Mouse (Mus musculus): ENCODE measurements at regions not wholly inside any gene's neighbourhood (a gene's known extent, or its start where the extent isn't known, plus 50 kb on each side); places are given as distances from the start of the nearest gene placed in this dataset.

GRCm38 (mm10) chr14:66528135-66528534 is 519.1 kb upstream of the Gulo start:
- peaks cover 20% of the 10 kb centered on the region for H3K4me1 ChIP-seq (ENCODE audit: control insufficient read depth, insufficient read depth, low read length)
- TF ChIP-seq CTCF (IDR thresholded peaks at IDR 0.05; ENCODE audit: low read depth, low read length) = no peak
- TF ChIP-seq POLR2A (IDR thresholded peaks at IDR 0.05; ENCODE audit: borderline replicate concordance, low read depth, low read length) = no peak
- no peak overlapping the region for H3K4me3 ChIP-seq (ENCODE audit: insufficient read depth, low read length)
- H3K27ac ChIP-seq (ENCODE audit: insufficient read depth, low read depth, low read length) = no peak overlapping the region

GRCm38 (mm10) chr14:66527061-66527460 is 518.1 kb upstream of the Gulo start:
- Histone ChIP-seq H3K4me1 (ENCODE audit: control insufficient read depth, insufficient read depth, low read length) (peaks cover 23% of the 10 kb centered on the region), H3K4me3 (ENCODE audit: insufficient read depth, low read length) (no peak overlapping the region), H3K27ac (ENCODE audit: insufficient read depth, low read depth, low read length) (no peak overlapping the region)
- TF ChIP-seq CTCF (IDR thresholded peaks at IDR 0.05; ENCODE audit: low read depth, low read length) (no peak), POLR2A (IDR thresholded peaks at IDR 0.05; ENCODE audit: borderline replicate concordance, low read depth, low read length) (no peak)

GRCm38 (mm10) chr14:66522856-66523400 is 513.9 kb upstream of the Gulo start:
- peaks cover 24% of the 10 kb centered on the region for H3K4me1 ChIP-seq (ENCODE audit: control insufficient read depth, insufficient read depth, low read length)
- H3K4me3 ChIP-seq (ENCODE audit: insufficient read depth, low read length) = no peak overlapping the region
- TF ChIP-seq POLR2A (IDR thresholded peaks at IDR 0.05; ENCODE audit: borderline replicate concordance, low read depth, low read length) = no peak
- no peak for TF ChIP-seq CTCF (IDR thresholded peaks at IDR 0.05; ENCODE audit: low read depth, low read length)
- peak overlapping the region; percentile 71 for H3K27ac ChIP-seq (ENCODE audit: insufficient read depth, low read depth, low read length)

GRCm38 (mm10) chr14:66521836-66522629 is 513.0 kb upstream of the Gulo start:
- H3K4me1 ChIP-seq (ENCODE audit: control insufficient read depth, insufficient read depth, low read length) = peaks cover 21% of the 10 kb centered on the region
- H3K27ac ChIP-seq (ENCODE audit: insufficient read depth, low read depth, low read length) = peak overlapping the region; percentile 71
- no peak for TF ChIP-seq POLR2A (IDR thresholded peaks at IDR 0.05; ENCODE audit: borderline replicate concordance, low read depth, low read length)
- TF ChIP-seq CTCF (IDR thresholded peaks at IDR 0.05; ENCODE audit: low read depth, low read length) = no peak
- no peak overlapping the region for H3K4me3 ChIP-seq (ENCODE audit: insufficient read depth, low read length)

- TF ChIP-seq CTCF (IDR thresholded peaks at IDR 0.05; ENCODE audit: low read depth, low read length) (no peak), POLR2A (IDR thresholded peaks at IDR 0.05; ENCODE audit: borderline replicate concordance, low read depth, low read length) (no peak)
- H3K4me1 ChIP-seq (ENCODE audit: control insufficient read depth, insufficient read depth, low read length) = peaks cover 5% of the 10 kb centered on the region
- H3K27ac ChIP-seq (ENCODE audit: insufficient read depth, low read depth, low read length) = no peak overlapping the region
- H3K4me3 ChIP-seq (ENCODE audit: insufficient read depth, low read length) = no peak overlapping the region
Observed at GRCm38 (mm10) chr14:66516770-66517169, 507.8 kb upstream of the Gulo start.

GRCm38 (mm10) chr14:66510750-66511149 is 501.7 kb upstream of the Gulo start:
- H3K27ac ChIP-seq (ENCODE audit: insufficient read depth, low read depth, low read length) = peak overlapping the region; percentile 84
- TF ChIP-seq POLR2A (IDR thresholded peaks at IDR 0.05; ENCODE audit: borderline replicate concordance, low read depth, low read length) (no peak), CTCF (IDR thresholded peaks at IDR 0.05; ENCODE audit: low read depth, low read length) (no peak)
- H3K4me3 ChIP-seq (ENCODE audit: insufficient read depth, low read length) = no peak overlapping the region
- H3K4me1 ChIP-seq (ENCODE audit: control insufficient read depth, insufficient read depth, low read length) = peaks cover 23% of the 10 kb centered on the region

GRCm38 (mm10) chr14:66510218-66510617 is 501.2 kb upstream of the Gulo start:
- TF ChIP-seq POLR2A (IDR thresholded peaks at IDR 0.05; ENCODE audit: borderline replicate concordance, low read depth, low read length) = no peak
- TF ChIP-seq CTCF (IDR thresholded peaks at IDR 0.05; ENCODE audit: low read depth, low read length) = no peak
- Histone ChIP-seq H3K4me3 (ENCODE audit: insufficient read depth, low read length) (no peak overlapping the region), H3K4me1 (ENCODE audit: control insufficient read depth, insufficient read depth, low read length) (peaks cover 23% of the 10 kb centered on the region), H3K27ac (ENCODE audit: insufficient read depth, low read depth, low read length) (peak overlapping the region; percentile 84)

GRCm38 (mm10) chr14:66509706-66510105 is 500.7 kb upstream of the Gulo start:
- Histone ChIP-seq H3K4me1 (ENCODE audit: control insufficient read depth, insufficient read depth, low read length) (peaks cover 23% of the 10 kb centered on the region), H3K4me3 (ENCODE audit: insufficient read depth, low read length) (no peak overlapping the region), H3K27ac (ENCODE audit: insufficient read depth, low read depth, low read length) (no peak overlapping the region)
- no peak for TF ChIP-seq POLR2A (IDR thresholded peaks at IDR 0.05; ENCODE audit: borderline replicate concordance, low read depth, low read length)
- TF ChIP-seq CTCF (IDR thresholded peaks at IDR 0.05; ENCODE audit: low read depth, low read length) = no peak

- TF ChIP-seq POLR2A (IDR thresholded peaks at IDR 0.05; ENCODE audit: borderline replicate concordance, low read depth, low read length) (no peak), CTCF (IDR thresholded peaks at IDR 0.05; ENCODE audit: low read depth, low read length) (no peak)
- H3K4me3 ChIP-seq (ENCODE audit: insufficient read depth, low read length) = no peak overlapping the region
- peaks cover 2% of the 10 kb centered on the region; the same call in 1 of the 2 replicates for H3K4me1 ChIP-seq (ENCODE audit: control insufficient read depth, insufficient read depth, low read length)
- H3K27ac ChIP-seq (ENCODE audit: insufficient read depth, low read depth, low read length) = no peak overlapping the region
Observed at GRCm38 (mm10) chr14:66501995-66502394, 493.0 kb upstream of the Gulo start.

GRCm38 (mm10) chr14:66499896-66500295 is 490.9 kb upstream of the Gulo start:
- H3K27ac ChIP-seq (ENCODE audit: insufficient read depth, low read depth, low read length) = no peak overlapping the region
- peaks cover 11% of the 10 kb centered on the region for H3K4me1 ChIP-seq (ENCODE audit: control insufficient read depth, insufficient read depth, low read length)
- no peak overlapping the region for H3K4me3 ChIP-seq (ENCODE audit: insufficient read depth, low read length)
- TF ChIP-seq CTCF (IDR thresholded peaks at IDR 0.05; ENCODE audit: low read depth, low read length) = no peak
- no peak for TF ChIP-seq POLR2A (IDR thresholded peaks at IDR 0.05; ENCODE audit: borderline replicate concordance, low read depth, low read length)

Measured in bone marrow macrophage, adult 2 months (primary cell).